ENCODE assay signal across 9 mouse cellular contexts in the genomic region with DNA sequence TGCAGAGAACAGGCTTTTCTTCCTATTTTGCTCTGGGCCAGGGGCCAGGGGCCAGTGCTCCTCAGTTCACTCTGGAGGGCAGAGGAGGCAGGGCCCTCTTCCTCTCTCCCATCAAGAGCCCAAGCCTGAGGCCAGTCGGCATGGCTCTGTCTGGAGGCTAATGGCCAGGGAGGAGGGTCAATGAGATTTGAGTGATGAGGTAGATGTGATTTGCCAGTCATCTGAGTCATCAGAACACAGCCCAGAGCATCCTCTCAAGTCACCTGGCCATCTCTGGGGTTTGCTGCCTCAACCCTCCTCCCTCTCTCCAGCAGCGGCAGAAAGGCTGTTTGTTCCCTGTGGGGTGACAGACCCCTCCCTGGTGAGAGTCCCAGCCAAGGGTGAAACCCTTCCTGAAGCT. TPM values are rescaled to one million over a fixed set of nuclear protein-coding genes. Genes with fewer than 3 reads are reported as not detected.
DNase-seq lines count a peak whose midpoint lies in the region; ATAC-seq and TF ChIP-seq lines count a peak whose summit lies in the region.
"Had no signal": no experiment of that assay in that cellular context is flagged by ENCODE, and none has a peak within 500 bp of the region (broad histone marks: within the 10 kb centered on the region; RNA-seq: fewer than 3 reads in every experiment).

No protein-coding gene starts in this region.

- H3K4me2 ChIP-seq in lung, embryonic 16.5 days (ENCODE audit: low read depth, low read length) = peak overlapping the region; percentile 76
- peak overlapping the region; percentile 89; the same call in 1 of the 2 replicates for H3K4me2 ChIP-seq in limb, embryonic 14.5 days (replicated peaks; ENCODE audit: low read depth, low read length, severe bottlenecking)
- H3K4me2 ChIP-seq in stomach, postnatal 0 days (replicated peaks; ENCODE audit: low read depth) = peak overlapping the region; percentile 66

- no peak for TF ChIP-seq POLR2A in limb, embryonic 14.5 days (IDR thresholded peaks at IDR 0.05; ENCODE audit: borderline replicate concordance, extremely low read depth, insufficient read depth, insufficient read length)

- TF ChIP-seq CTCF in stomach, postnatal 0 days (IDR thresholded peaks at IDR 0.05; ENCODE audit: low read depth) = no peak

- peaks cover 52% of the 10 kb centered on the region for H3K4me1 ChIP-seq in lung, embryonic 16.5 days (replicated peaks; ENCODE audit: control insufficient read depth, insufficient read depth, low read length)
- H3K4me1 ChIP-seq in limb, embryonic 14.5 days (ENCODE audit: control insufficient read depth, insufficient read depth, low read length) = peaks cover 42% of the 10 kb centered on the region
- H3K4me1 ChIP-seq in stomach, postnatal 0 days (replicated peaks; ENCODE audit: control insufficient read depth, insufficient read depth) = peaks cover 10% of the 10 kb centered on the region

- ATAC-seq in cerebellum, adult (ENCODE audit: insufficient number of reproducible peaks, low FRiP score, low TSS enrichment) = no peak
- ATAC-seq in lung, embryonic 16.5 days (ENCODE audit: low read depth) = no peak
- no peak for ATAC-seq in limb, embryonic 14.5 days (ENCODE audit: low FRiP score, low read depth)
- ATAC-seq in stomach, postnatal 0 days (ENCODE audit: low FRiP score, low TSS enrichment) = no peak
- no peak for ATAC-seq in megakaryocyte progenitor cell, adult 5-6 weeks (replicated peaks; ENCODE audit: poor library complexity)

- peaks cover 7% of the 10 kb centered on the region for H3K27me3 ChIP-seq in lung, embryonic 16.5 days (ENCODE audit: control insufficient read depth, insufficient read depth, low read depth, low read length)
- peaks cover 4% of the 10 kb centered on the region; the same call in 1 of the 2 replicates for H3K27me3 ChIP-seq in limb, embryonic 14.5 days (ENCODE audit: control insufficient read depth, insufficient read depth, low read length)
- no peaks in the 10 kb centered on the region for H3K27me3 ChIP-seq in stomach, postnatal 0 days (ENCODE audit: control insufficient read depth, insufficient read depth, low read length)

- H3K9me3 ChIP-seq in lung, embryonic 16.5 days (ENCODE audit: control insufficient read depth, low read length) = no peaks in the 10 kb centered on the region
- no peaks in the 10 kb centered on the region for H3K9me3 ChIP-seq in limb, embryonic 14.5 days (ENCODE audit: control insufficient read depth, low read length)
- no peaks in the 10 kb centered on the region for H3K9me3 ChIP-seq in stomach, postnatal 0 days (ENCODE audit: control insufficient read depth, low read length)

- H3K9ac ChIP-seq in lung, embryonic 16.5 days (ENCODE audit: low read length) = peak overlapping the region; percentile 72
- peak overlapping the region; percentile 66; the same call in 1 of the 2 replicates for H3K9ac ChIP-seq in limb, embryonic 14.5 days (ENCODE audit: low read depth, low read length, severe bottlenecking)
- H3K9ac ChIP-seq in stomach, postnatal 0 days (ENCODE audit: low read length) = peak overlapping the region; percentile 35

- TF ChIP-seq EP300 in stomach, postnatal 0 days (optimal IDR thresholded peaks at IDR 0.05) = no peak

- H3K36me3 ChIP-seq in lung, embryonic 16.5 days (ENCODE audit: control insufficient read depth, insufficient read depth, low read length) = no peaks in the 10 kb centered on the region
- peaks cover 18% of the 10 kb centered on the region for H3K36me3 ChIP-seq in limb, embryonic 14.5 days (ENCODE audit: control insufficient read depth, insufficient read depth, low read length)
- no peaks in the 10 kb centered on the region; the same call in 1 of the 2 replicates for H3K36me3 ChIP-seq in stomach, postnatal 0 days (ENCODE audit: control insufficient read depth, insufficient read depth, low read length)

- peak overlapping the region; percentile 93 for H3K27ac ChIP-seq in lung, embryonic 16.5 days (ENCODE audit: low read length)
- no peak overlapping the region for H3K27ac ChIP-seq in limb, embryonic 14.5 days (replicated peaks; ENCODE audit: low read depth, low read length)
- H3K27ac ChIP-seq in stomach, postnatal 0 days (replicated peaks) = peak overlapping the region; percentile 91

- WGBS in lung, embryonic 16.5 days = 10% methylated on average over 2 of the region's 2 CpGs
- WGBS in limb, embryonic 14.5 days = 0% methylated on average over 2 of the region's 2 CpGs
- 27% methylated on average over 2 of the region's 2 CpGs for WGBS in stomach, postnatal 0 days

- peak; percentile 48 to 49 for DNase-seq in cerebellum, postnatal 25 days
- DNase-seq in lung, postnatal 25 days (ENCODE audit: low spot score) = no peak
- DNase-seq in limb, embryonic 14.5 days (ENCODE audit: low spot score) = no peak
- DNase-seq in stomach, postnatal 0 days (ENCODE audit: low spot score) = no peak
- no peak for DNase-seq in adipocyte (ENCODE audit: low spot score)

- H3K4me3 ChIP-seq in lung, embryonic 16.5 days (ENCODE audit: low read length) = peak overlapping the region; percentile 68
- H3K4me3 ChIP-seq in limb, embryonic 14.5 days (replicated peaks; ENCODE audit: low read length) = peak overlapping the region; percentile 67
- H3K4me3 ChIP-seq in stomach, postnatal 0 days (ENCODE audit: low read depth, low read length) = peak overlapping the region; percentile 65

RNA-seq across cellular contexts. Expression of gene Mcam, which starts 1.0 kb away (rescaled TPM):
- polyA plus RNA-seq in lung, embryonic 16.5 days (2015; fragmentation: Nextera tagmentation; extraction: Ambion mirVana) = 99.1 and 104 TPM in 2 replicates
- 82.8 and 101 TPM in 2 replicates for polyA plus RNA-seq in limb, embryonic 14.5 days (2012; rRNA removed)
- 44.2 and 46.3 TPM in 2 replicates for polyA plus RNA-seq in limb, embryonic 14.5 days (2014; fragmentation: Nextera tagmentation; extraction: Ambion mirVana)
- polyA plus RNA-seq in stomach, postnatal 0 days (2015; fragmentation: Nextera tagmentation; extraction: Ambion mirVana) = 43.9 and 44.5 TPM in 2 replicates
- 0.12 TPM in 1 of 2 replicates, not detected in the other for total RNA-seq in megakaryocyte progenitor cell, adult 5-6 weeks (2015)
- 0.14 TPM in 1 of 2 replicates, not detected in the other for total RNA-seq in megakaryocyte progenitor cell, adult 5-6 weeks (2017)

RNA-seq across cellular contexts. Expression of gene Rnf26, which starts 20.0 kb away (rescaled TPM):
- polyA plus RNA-seq in lung, embryonic 16.5 days (2015; fragmentation: Nextera tagmentation; extraction: Ambion mirVana) = 60.1 and 63.8 TPM in 2 replicates
- 56.1 and 80.2 TPM in 2 replicates for polyA plus RNA-seq in limb, embryonic 14.5 days (2012; rRNA removed)
- 74.0 and 81.0 TPM in 2 replicates for polyA plus RNA-seq in limb, embryonic 14.5 days (2014; fragmentation: Nextera tagmentation; extraction: Ambion mirVana)
- polyA plus RNA-seq in stomach, postnatal 0 days (2015; fragmentation: Nextera tagmentation; extraction: Ambion mirVana) = 22.0 and 22.2 TPM in 2 replicates
- 47.7 and 59.6 TPM in 2 replicates for total RNA-seq in megakaryocyte progenitor cell, adult 5-6 weeks (2015)
- 19.1 and 21.2 TPM in 2 replicates for total RNA-seq in megakaryocyte progenitor cell, adult 5-6 weeks (2017)

RNA-seq across cellular contexts. Expression of gene Gm49380, which starts 20.0 kb away (rescaled TPM):
- polyA plus RNA-seq in lung, embryonic 16.5 days (2015; fragmentation: Nextera tagmentation; extraction: Ambion mirVana) = 0.13 and 0.14 TPM in 2 replicates
- polyA plus RNA-seq in limb, embryonic 14.5 days (2012; rRNA removed) = 0.41 and 0.49 TPM in 2 replicates
- polyA plus RNA-seq in limb, embryonic 14.5 days (2014; fragmentation: Nextera tagmentation; extraction: Ambion mirVana) = 0.23 and 0.65 TPM in 2 replicates
- polyA plus RNA-seq in stomach, postnatal 0 days (2015; fragmentation: Nextera tagmentation; extraction: Ambion mirVana) = 0.05 TPM in 1 of 2 replicates, not detected in the other
- total RNA-seq in megakaryocyte progenitor cell, adult 5-6 weeks (2015) = not detected in 2 replicates
- total RNA-seq in megakaryocyte progenitor cell, adult 5-6 weeks (2017) = not detected in 2 replicates
- polyA plus RNA-seq: spleen, adult 2 months had no signal

RNA-seq across cellular contexts. Expression of gene C1qtnf5, which starts 26.2 kb away (rescaled TPM):
- 5.4 and 5.6 TPM in 2 replicates for polyA plus RNA-seq in lung, embryonic 16.5 days (2015; fragmentation: Nextera tagmentation; extraction: Ambion mirVana)
- polyA plus RNA-seq in limb, embryonic 14.5 days (2012; rRNA removed) = 10.0 and 12.7 TPM in 2 replicates
- polyA plus RNA-seq in limb, embryonic 14.5 days (2014; fragmentation: Nextera tagmentation; extraction: Ambion mirVana) = 6.9 and 7.5 TPM in 2 replicates
- 5.3 and 6.5 TPM in 2 replicates for polyA plus RNA-seq in stomach, postnatal 0 days (2015; fragmentation: Nextera tagmentation; extraction: Ambion mirVana)
- total RNA-seq in megakaryocyte progenitor cell, adult 5-6 weeks (2015) = not detected in 2 replicates
- not detected in 2 replicates for total RNA-seq in megakaryocyte progenitor cell, adult 5-6 weeks (2017)

RNA-seq across cellular contexts. Expression of gene Mfrp, which starts 31.8 kb away (rescaled TPM):
- 0.20 and 0.21 TPM in 2 replicates for polyA plus RNA-seq in lung, embryonic 16.5 days (2015; fragmentation: Nextera tagmentation; extraction: Ambion mirVana)
- polyA plus RNA-seq in limb, embryonic 14.5 days (2012; rRNA removed) = 0.08 and 0.29 TPM in 2 replicates
- 0.18 and 0.37 TPM in 2 replicates for polyA plus RNA-seq in limb, embryonic 14.5 days (2014; fragmentation: Nextera tagmentation; extraction: Ambion mirVana)
- not detected in 2 replicates for polyA plus RNA-seq in stomach, postnatal 0 days (2015; fragmentation: Nextera tagmentation; extraction: Ambion mirVana)
- total RNA-seq in megakaryocyte progenitor cell, adult 5-6 weeks (2015) = not detected in 2 replicates
- 0.12 TPM in 1 of 2 replicates, not detected in the other for total RNA-seq in megakaryocyte progenitor cell, adult 5-6 weeks (2017)

Comparison
In these comparisons a context has a peak if more than half of its experiments do, and no peak if none do; other contexts are left out.
1. DNase-seq: peak in cerebellum, postnatal 25 days (2 of 2); none in lung, postnatal 25 days (single experiment), limb, embryonic 14.5 days (single experiment), stomach, postnatal 0 days (single experiment) and adipocyte (single experiment).
2. Peak in every context shown above with its lines, with median percentiles within 50 percentile points of each other: H3K4me2 ChIP-seq, H3K4me3 ChIP-seq and H3K9ac ChIP-seq.